Mouse (Mus musculus) urinary bladder, postnatal 10 days (tissue): ENCODE data around the gene Asic2.

Source experiments
- DNase-seq: peaks from one replicate; pipeline ENCODE4 v3.0.0; 2022; ENCODE audit warnings: low spot score

The Asic2 gene

GRCm38 (mm10) chr11:80848131-80848530 lies 1120.1 kb downstream of the Asic2 start:
- no peak for DNase-seq

DNA sequence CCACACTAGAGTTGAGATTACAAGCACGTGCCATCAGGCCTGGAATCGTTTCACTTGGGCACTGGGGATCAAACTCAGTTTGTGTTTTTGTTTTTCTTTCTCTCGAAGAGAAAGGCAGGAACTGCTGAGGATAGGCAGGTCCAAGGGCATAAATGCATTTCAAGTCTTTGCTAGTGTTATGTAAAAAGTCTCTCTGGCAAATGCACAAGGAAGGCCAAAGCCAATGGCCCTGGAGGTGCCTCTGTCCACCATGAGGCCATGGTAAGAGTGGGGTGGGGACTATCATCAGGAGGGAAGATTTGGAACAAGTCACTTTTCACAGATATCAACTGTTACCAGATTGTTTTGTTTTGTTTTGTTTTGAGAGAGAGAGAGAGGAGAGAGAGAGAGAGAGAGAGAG lies 1122.1 kb downstream of the Asic2 start:
- no peak for DNase-seq

DNA sequence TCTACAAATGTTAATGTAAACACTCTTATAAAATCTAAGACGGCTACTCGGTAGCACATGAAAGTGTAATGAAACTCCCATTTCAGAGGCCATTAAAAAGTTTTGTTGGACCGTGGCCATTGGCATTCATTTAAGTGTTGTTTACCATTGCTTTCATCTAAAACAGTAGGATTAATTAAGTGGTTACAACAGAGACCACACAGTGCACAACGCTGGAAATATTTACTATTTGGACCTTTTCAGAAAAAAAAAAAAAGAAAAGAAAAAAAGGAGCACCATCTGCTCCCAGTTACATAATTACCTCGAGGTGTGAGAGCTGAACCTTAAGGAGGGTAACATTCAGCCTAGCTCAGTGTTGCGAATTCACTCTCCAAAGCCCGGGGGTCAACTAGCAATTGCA lies 1122.8 kb downstream of the Asic2 start:
- no peak for DNase-seq

DNA sequence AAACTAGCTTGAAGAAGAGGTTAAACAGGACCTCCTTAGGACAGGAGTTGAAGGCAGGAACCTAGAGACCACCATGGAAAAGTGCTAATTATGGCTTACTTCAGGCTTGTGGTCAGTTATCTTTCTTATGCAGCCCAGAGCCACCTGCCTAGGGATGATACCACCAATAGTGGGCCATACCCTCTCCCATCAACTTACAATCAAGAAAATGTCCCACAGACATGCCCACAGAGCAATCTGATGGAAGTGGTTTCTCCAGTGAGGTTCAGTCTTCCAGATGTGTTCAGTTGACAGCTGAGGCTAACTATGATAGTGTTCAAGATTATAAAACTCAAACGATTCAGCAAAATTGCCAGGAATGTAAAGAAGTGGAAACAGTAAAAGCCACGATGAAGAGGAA lies 1124.8 kb downstream of the Asic2 start:
- DNase-seq: no peak

DNA sequence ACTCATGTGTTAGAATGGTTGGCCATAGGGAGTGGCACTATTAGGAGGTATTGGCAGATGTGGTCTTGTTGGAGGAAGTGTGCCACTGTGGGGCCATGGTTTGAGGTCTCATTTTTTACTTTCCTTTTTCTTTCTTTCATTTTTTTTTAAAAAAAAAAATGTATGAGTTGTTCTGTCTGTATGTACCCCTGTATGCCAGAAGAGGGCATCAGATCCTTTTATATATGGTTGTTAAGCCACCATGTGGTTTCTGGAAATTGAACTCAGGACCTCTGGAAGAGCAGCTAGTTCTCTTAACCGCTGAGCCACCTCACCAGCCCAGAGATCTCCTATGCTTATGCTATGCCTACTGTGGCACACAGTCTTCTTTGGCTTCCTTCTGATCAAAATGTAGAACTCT lies 1129.5 kb downstream of the Asic2 start:
- DNase-seq: no peak

GRCm38 (mm10) chr11:80835841-80836240 lies 1132.4 kb downstream of the Asic2 start:
- DNase-seq: no peak

DNA sequence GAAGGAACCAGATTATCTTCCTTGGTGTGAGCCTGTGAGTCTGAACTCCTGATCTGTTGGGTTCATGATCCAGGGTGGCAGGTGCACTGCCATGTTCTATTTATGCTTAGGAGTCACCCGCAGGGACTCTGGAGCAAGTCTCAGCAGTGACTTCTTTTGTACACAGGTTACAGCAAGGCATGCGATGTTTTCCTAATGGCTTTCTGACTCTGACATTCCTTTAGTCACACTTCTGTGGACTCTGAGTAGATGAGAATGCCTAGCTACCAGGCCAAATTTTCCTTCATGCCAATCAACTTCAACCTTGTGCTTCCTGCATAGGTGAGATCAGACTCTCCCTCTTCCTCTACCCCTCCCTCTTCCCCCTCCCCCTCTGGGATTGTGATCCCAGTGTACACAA lies 1132.9 kb downstream of the Asic2 start:
- no peak for DNase-seq
